Mouse (Mus musculus): ENCODE measurements around the gene Vmn2r20. TPM values are rescaled to one million over a fixed set of nuclear protein-coding genes. Genes with fewer than 3 reads are reported as not detected.
"Not testable (repeated sequence)": the region's sequence is repeated elsewhere in the genome, so short reads cannot be mapped to it uniquely, and the experiment has no call there.

The Vmn2r20 gene
- not detected in 2 replicates for polyA plus RNA-seq (2016; fragmentation: Nextera tagmentation; extraction: Ambion mirVana)

DNA sequence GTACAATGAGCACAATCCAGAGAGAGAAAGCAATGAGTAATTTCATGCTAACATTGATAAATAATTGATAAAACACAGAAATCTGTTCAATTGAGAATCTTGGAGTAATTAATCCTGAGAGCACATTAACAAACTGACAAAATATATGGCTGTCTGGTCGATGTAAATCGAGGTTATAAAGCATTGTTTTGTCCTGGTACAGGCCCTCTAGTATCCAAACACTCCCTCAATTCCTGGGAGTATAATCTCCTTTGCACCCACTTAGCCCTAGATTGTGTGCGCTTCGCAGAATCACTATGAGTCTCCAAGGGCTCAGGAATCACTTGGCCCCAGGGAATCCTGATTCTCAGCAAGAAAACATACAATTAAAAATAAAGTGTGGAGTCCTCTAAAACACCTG, at the start of gene Vmn2r20:
Gene Vmn2r20, minus strand, starts transcription at position 101 of the 400 bp plus-strand sequence.
- H3K4me3 ChIP-seq; H3K27ac ChIP-seq (replicated peaks); H3K9me3 ChIP-seq; DNase-seq (ENCODE audit: low spot score); H3K36me3 ChIP-seq (replicated peaks); H3K27me3 ChIP-seq (replicated peaks; ENCODE audit: low read depth, poor library complexity, severe bottlenecking); H3K4me1 ChIP-seq: not testable (repeated sequence)
- WGBS, result no CpG with 5 or more reads among the region's 4 CpGs

DNA sequence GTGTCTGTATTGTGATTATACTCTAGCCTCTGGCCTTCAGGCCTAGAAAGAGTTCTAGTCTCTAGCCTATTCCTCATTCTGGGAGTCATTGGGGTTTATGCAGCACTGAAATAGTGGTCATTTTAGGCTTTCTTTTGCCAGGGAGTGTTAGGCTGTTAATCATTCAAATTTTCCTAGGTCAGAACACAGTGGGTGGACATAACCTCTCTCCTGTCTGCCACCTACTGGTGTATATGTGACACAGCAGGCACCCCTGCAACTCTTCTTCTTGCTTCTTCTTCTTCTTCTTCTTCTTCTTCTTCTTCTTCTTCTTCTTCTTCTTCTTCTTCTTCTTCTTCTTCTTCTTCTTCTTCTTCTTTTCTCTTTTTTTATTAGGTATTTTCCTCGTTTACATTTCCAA, 6.5 kb upstream of the Vmn2r20 start:
- DNase-seq (ENCODE audit: low spot score); H3K9me3 ChIP-seq; H3K27ac ChIP-seq (replicated peaks); H3K36me3 ChIP-seq (replicated peaks); H3K27me3 ChIP-seq (replicated peaks; ENCODE audit: low read depth, poor library complexity, severe bottlenecking); H3K4me1 ChIP-seq; H3K4me3 ChIP-seq: not testable (repeated sequence)
- no CpG with 5 or more reads among the region's 1 CpGs for WGBS

GRCm38 (mm10) chr6:123406918-123407665, 10.8 kb downstream of the Vmn2r20 start:
- H3K4me3 ChIP-seq; H3K27me3 ChIP-seq (replicated peaks; ENCODE audit: low read depth, poor library complexity, severe bottlenecking); H3K9me3 ChIP-seq; DNase-seq (ENCODE audit: low spot score); H3K36me3 ChIP-seq (replicated peaks); H3K27ac ChIP-seq (replicated peaks); H3K4me1 ChIP-seq: not testable (repeated sequence)
- no CpG with 5 or more reads among the region's 8 CpGs for WGBS

DNA sequence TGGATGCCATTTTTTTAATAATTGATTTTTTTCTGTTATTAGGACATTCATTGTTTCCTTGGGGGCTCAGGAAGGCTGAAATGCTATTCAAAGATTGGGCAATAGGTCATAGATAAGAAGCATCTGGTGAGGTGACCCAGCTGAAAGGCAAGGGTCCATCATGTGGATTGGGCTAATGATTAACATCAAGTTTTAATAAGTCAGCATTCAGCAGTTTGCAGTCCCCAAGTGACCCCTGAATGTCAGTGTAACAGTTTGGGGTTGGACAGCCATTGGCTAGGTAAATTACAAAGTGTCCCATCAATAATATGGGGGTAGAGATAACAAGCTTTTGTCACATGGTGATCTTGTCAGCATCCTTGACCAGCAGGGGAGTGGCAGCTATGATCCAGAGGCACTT, 29.1 kb downstream of the Vmn2r20 start:
- H3K4me1 ChIP-seq; H3K27me3 ChIP-seq (replicated peaks; ENCODE audit: low read depth, poor library complexity, severe bottlenecking); H3K9me3 ChIP-seq; H3K4me3 ChIP-seq; H3K36me3 ChIP-seq (replicated peaks); DNase-seq (ENCODE audit: low spot score); H3K27ac ChIP-seq (replicated peaks): not testable (repeated sequence)

DNA sequence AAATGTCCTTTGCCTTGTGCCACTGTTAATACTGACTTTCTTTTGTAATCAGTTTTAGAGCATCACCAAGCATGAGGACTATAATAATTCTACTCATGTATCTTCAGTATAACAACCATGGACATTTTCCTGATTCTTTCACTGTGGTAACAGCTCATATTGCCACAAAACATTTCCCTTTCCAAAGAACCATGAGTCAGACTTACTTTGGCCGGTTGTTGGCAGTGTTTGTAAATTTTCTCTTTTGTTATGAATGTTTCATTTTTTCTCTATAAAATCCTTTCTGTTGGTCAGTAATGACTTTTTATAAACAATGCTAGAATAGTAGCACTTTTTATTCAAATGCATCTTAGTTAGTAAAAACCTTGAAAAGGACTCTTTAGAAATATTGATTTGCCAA, 71.8 kb downstream of the Vmn2r20 start:
- WGBS, result 95% methylated on average over 1 of the region's 1 CpGs
- Histone ChIP-seq H3K9me3 (no peaks in the 10 kb centered on the region), H3K4me3 (no peak overlapping the region), H3K4me1 (no peaks in the 10 kb centered on the region), H3K27ac (replicated peaks) (no peak overlapping the region), H3K27me3 (replicated peaks; ENCODE audit: low read depth, poor library complexity, severe bottlenecking) (no peaks in the 10 kb centered on the region), H3K36me3 (replicated peaks) (no peaks in the 10 kb centered on the region)
- no peak for DNase-seq (ENCODE audit: low spot score)

- Histone ChIP-seq H3K27me3 (replicated peaks; ENCODE audit: low read depth, poor library complexity, severe bottlenecking) (no peaks in the 10 kb centered on the region), H3K36me3 (replicated peaks) (no peaks in the 10 kb centered on the region), H3K27ac (replicated peaks) (no peak overlapping the region), H3K4me1 (no peaks in the 10 kb centered on the region), H3K9me3 (no peaks in the 10 kb centered on the region), H3K4me3 (no peak overlapping the region)
- DNase-seq (ENCODE audit: low spot score), result no peak
Measured at GRCm38 (mm10) chr6:123340093-123340492, 77.8 kb downstream of the Vmn2r20 start.

GRCm38 (mm10) chr6:123332503-123332902, 85.4 kb downstream of the Vmn2r20 start:
- no peaks in the 10 kb centered on the region for H3K36me3 ChIP-seq (replicated peaks)
- H3K9me3 ChIP-seq, result no peaks in the 10 kb centered on the region
- no peaks in the 10 kb centered on the region for H3K27me3 ChIP-seq (replicated peaks; ENCODE audit: low read depth, poor library complexity, severe bottlenecking)
- DNase-seq (ENCODE audit: low spot score), result no peak
- no peaks in the 10 kb centered on the region for H3K4me1 ChIP-seq
- WGBS, result 51% methylated on average over 2 of the region's 2 CpGs
- no peak overlapping the region for H3K4me3 ChIP-seq
- H3K27ac ChIP-seq (replicated peaks), result no peak overlapping the region

Other genes with a start within 250 kb of the Vmn2r20 start
- not detected in 2 replicates for gene Clec4b2, start 245.2 kb downstream of the Vmn2r20 start, polyA plus RNA-seq (2016; fragmentation: Nextera tagmentation; extraction: Ambion mirVana)
- gene Clec4n, start 188.3 kb downstream of the Vmn2r20 start, polyA plus RNA-seq (2016; fragmentation: Nextera tagmentation; extraction: Ambion mirVana), result not detected in 2 replicates
- gene Clec4d, start 156.0 kb downstream of the Vmn2r20 start, polyA plus RNA-seq (2016; fragmentation: Nextera tagmentation; extraction: Ambion mirVana), result not detected in 2 replicates
- not detected in 2 replicates for gene Clec4e, start 128.2 kb downstream of the Vmn2r20 start, polyA plus RNA-seq (2016; fragmentation: Nextera tagmentation; extraction: Ambion mirVana)
- not detected in 2 replicates for gene Vmn2r19, start 109.8 kb downstream of the Vmn2r20 start, polyA plus RNA-seq (2016; fragmentation: Nextera tagmentation; extraction: Ambion mirVana)
- not detected in 2 replicates for gene Vmn2r21, start 115.3 kb upstream of the Vmn2r20 start, polyA plus RNA-seq (2016; fragmentation: Nextera tagmentation; extraction: Ambion mirVana)
- gene Vmn2r22, start 232.6 kb upstream of the Vmn2r20 start, polyA plus RNA-seq (2016; fragmentation: Nextera tagmentation; extraction: Ambion mirVana), result not detected in 2 replicates

All from embryonic facial prominence, embryonic 10.5 days (tissue).